Mouse (Mus musculus): ENCODE results near the gene Rogdi. TPM values are rescaled to one million over a fixed set of nuclear protein-coding genes. Genes with fewer than 3 reads are reported as not detected.

Rogdi gene
- polyA plus RNA-seq, 1 experiment, result 50.5 TPM

DNA sequence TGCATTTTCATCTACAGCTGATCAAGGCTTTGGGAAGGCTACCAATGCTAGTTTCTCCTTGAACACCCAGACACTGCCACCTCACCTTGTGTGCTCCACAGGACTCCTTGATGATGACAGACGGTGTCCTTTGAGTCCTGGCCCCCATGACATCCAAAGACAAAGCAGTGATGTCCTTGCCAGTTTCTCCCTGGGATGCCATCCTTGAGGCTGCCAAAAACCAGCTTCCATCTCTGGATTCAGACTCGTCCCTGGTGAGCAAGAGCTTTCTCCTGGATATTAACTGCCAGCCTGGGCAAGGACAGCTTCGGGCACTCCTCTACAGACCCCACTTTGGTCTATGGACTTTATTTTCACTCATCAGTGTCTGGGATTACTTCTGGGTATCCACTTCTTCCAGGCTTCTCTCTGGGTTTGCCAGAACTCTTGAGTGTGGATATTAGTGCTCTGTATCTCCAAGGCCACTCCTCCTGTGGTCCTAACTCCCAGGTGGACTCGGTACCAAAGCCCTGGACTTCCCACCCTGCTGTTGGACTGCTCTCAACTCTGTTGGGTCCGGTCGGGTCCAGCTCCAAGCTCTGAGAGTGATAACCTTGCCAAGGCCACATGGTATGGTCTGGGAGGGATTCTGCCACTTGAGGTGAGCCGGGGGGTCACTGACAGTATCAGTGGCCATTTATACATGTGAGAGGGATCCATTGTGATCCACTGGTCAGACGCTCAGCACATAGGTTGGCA, 47.8 kb downstream of the Rogdi start:
- TF ChIP-seq MAX (IDR thresholded peaks at IDR 0.05; ENCODE audit: low read depth) (no peak), SRF (IDR thresholded peaks at IDR 0.05; ENCODE audit: control insufficient read depth, insufficient read length, low read depth) (no peak), CEBPB (IDR thresholded peaks at IDR 0.05; ENCODE audit: insufficient read depth, poor library complexity, severe bottlenecking) (no peak), MYOG (IDR thresholded peaks at IDR 0.05; ENCODE audit: control insufficient read depth in 1 of 3, insufficient read depth in 1 of 3, insufficient read length in 2 of 3, low read depth in 2 of 3) (no peak), MYOD1 (IDR thresholded peaks at IDR 0.05; ENCODE audit: control insufficient read depth in 1 of 3, insufficient read length in 2 of 3, low read depth in 2 of 3) (no peak), REST (IDR thresholded peaks at IDR 0.05; ENCODE audit: insufficient read depth, insufficient read length) (no peak), TCF3 (IDR thresholded peaks at IDR 0.05; ENCODE audit: insufficient read length, low read depth) (no peak), POLR2A (IDR thresholded peaks at IDR 0.05; ENCODE audit: insufficient read length, low read depth) (no peak), E2F4 (IDR thresholded peaks at IDR 0.05; ENCODE audit: insufficient read depth) (no peak), USF1 (IDR thresholded peaks at IDR 0.05; ENCODE audit: low read depth) (no peak), POLR2AphosphoS2 (IDR thresholded peaks at IDR 0.05; ENCODE audit: insufficient read length, low read depth) (no peak), TCF12 (IDR thresholded peaks at IDR 0.05; ENCODE audit: insufficient read depth, poor library complexity, severe bottlenecking) (no peak)
- H3K4me2 ChIP-seq (ENCODE audit: low read depth), result peak overlapping the region; percentile 72
- H3ac ChIP-seq (ENCODE audit: control insufficient read depth, insufficient read length), result no peak overlapping the region
- H3K4me3 ChIP-seq, result peak overlapping the region; percentile 39
- H3K36me3 ChIP-seq (ENCODE audit: control insufficient read depth, insufficient read depth), result no peaks in the 10 kb centered on the region
- H3K79me2 ChIP-seq (ENCODE audit: control insufficient read depth, insufficient read depth), result peaks cover 24% of the 10 kb centered on the region
- H3K27me3 ChIP-seq (ENCODE audit: control insufficient read depth, insufficient read depth, insufficient read length), result no peaks in the 10 kb centered on the region

DNA sequence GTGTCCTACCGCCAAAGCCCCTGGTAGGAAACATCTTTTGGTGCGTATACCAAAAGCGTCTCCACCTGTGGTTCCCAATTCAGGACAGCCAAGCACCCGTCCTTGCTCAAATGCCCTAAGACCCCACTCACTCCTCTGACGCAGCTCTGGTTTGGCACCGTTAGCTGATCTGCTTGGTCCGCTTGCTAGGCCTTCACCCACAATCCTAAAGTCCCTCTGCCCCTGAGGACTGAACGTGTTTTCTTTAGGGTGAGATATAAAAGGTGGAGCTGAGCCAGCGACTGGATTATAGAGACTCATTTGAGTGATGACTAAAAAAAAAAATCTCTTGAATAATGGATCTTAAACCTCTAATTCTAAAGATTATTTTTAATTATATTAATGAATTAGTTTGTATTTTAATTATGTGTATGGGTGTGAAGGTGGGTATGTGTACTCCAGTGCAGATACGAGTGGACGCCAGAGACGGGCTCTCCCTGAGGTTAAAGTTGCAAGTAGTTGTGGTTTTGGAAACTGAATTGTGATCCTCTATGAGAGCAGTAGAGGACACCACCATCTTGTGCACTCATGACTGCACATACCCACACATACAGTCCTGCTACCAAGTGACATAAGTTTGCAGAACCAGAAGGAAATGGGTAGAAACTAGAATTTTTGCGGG, 48.5 kb downstream of the Rogdi start:
- H3K36me3 ChIP-seq (ENCODE audit: control insufficient read depth, insufficient read depth), result no peaks in the 10 kb centered on the region
- no peaks in the 10 kb centered on the region for H3K27me3 ChIP-seq (ENCODE audit: control insufficient read depth, insufficient read depth, insufficient read length)

DNA sequence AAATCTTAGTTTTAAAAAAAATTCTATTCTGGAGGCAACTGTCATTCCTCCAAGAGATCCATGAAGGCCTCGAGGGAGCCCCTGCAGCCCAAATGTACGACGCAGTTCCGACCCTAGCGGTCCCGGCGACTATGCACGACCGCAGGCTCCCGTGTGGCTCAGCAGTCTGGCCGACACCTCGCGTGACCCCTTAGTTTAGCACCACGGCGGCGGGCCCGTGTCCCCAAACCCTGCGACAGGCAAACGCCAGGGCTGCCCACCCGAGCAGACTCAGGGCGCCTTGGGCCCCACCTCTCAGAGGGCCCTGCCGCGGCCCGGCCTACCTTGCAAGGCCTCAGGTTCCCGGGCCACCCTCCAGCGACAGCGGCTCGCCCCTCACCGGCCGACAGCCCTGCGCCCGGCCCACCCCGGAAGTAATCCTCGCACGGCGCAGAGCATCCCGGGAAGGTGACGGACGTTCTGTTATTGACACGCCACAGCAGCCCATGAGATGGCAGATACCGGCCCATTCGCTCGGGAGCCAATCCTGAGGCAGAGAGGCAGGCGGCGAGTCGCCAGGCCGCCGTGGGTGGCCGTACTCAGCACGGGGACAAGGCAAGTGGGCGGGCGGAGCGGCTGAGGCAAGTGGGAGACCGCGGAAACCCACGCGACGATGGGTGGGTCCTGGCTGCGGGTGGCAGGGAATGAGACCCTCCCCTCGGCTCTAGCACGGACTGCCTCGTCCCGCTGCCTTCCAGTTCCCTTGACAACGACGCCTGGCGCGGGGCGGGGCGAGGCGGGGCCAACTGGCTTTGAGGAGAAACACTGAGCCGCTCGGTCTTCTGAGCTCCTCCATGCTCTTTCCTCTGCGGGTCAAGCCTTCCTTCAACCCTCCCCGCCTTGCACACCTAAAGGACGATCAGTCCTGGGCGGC, 49.3 kb downstream of the Rogdi start, which contains the start of gene Anks3:
Gene Anks3, minus strand, starts transcription at position 409 of the 913 bp plus-strand sequence.
- peak within 1 kb of the TSS; percentile 37 for H3ac ChIP-seq (ENCODE audit: control insufficient read depth, insufficient read length)
- peak within 1 kb of the TSS; percentile 39 for H3K4me3 ChIP-seq
- H3K27me3 ChIP-seq (ENCODE audit: control insufficient read depth, insufficient read depth, insufficient read length), result no peaks in the 10 kb centered on the region
- TF ChIP-seq USF1 (IDR thresholded peaks at IDR 0.05; ENCODE audit: low read depth) (no peak), MYOG (IDR thresholded peaks at IDR 0.05; ENCODE audit: control insufficient read depth in 1 of 3, insufficient read depth in 1 of 3, insufficient read length in 2 of 3, low read depth in 2 of 3) (peak in 1 of 3 experiments; percentile 60), POLR2AphosphoS2 (IDR thresholded peaks at IDR 0.05; ENCODE audit: insufficient read length, low read depth) (peak; percentile 57), POLR2A (IDR thresholded peaks at IDR 0.05; ENCODE audit: insufficient read length, low read depth) (peak; percentile 82), SRF (IDR thresholded peaks at IDR 0.05; ENCODE audit: control insufficient read depth, insufficient read length, low read depth) (peak; percentile 62)
- H3K36me3 ChIP-seq (ENCODE audit: control insufficient read depth, insufficient read depth), result no peaks in the 10 kb centered on the region
- H3K4me2 ChIP-seq (ENCODE audit: low read depth), result peak within 1 kb of the TSS; percentile 97
- peaks cover 34% of the 10 kb centered on the region for H3K79me2 ChIP-seq (ENCODE audit: control insufficient read depth, insufficient read depth)

More for the DNA sequence above, 48.5 kb downstream of the Rogdi start:
- Histone ChIP-seq H3ac (ENCODE audit: control insufficient read depth, insufficient read length) (peak overlapping the region; percentile 37), H3K4me3 (peak overlapping the region; percentile 39), H3K79me2 (ENCODE audit: control insufficient read depth, insufficient read depth) (peaks cover 25% of the 10 kb centered on the region), H3K4me2 (ENCODE audit: low read depth) (peak overlapping the region; percentile 72)
- TF ChIP-seq REST (IDR thresholded peaks at IDR 0.05; ENCODE audit: insufficient read depth, insufficient read length) (no peak), POLR2AphosphoS2 (IDR thresholded peaks at IDR 0.05; ENCODE audit: insufficient read length, low read depth) (no peak), MYOG (IDR thresholded peaks at IDR 0.05; ENCODE audit: control insufficient read depth in 1 of 3, insufficient read depth in 1 of 3, insufficient read length in 2 of 3, low read depth in 2 of 3) (no peak), USF1 (IDR thresholded peaks at IDR 0.05; ENCODE audit: low read depth) (no peak), CEBPB (IDR thresholded peaks at IDR 0.05; ENCODE audit: insufficient read depth, poor library complexity, severe bottlenecking) (no peak), POLR2A (IDR thresholded peaks at IDR 0.05; ENCODE audit: insufficient read length, low read depth) (no peak), SRF (IDR thresholded peaks at IDR 0.05; ENCODE audit: control insufficient read depth, insufficient read length, low read depth) (no peak), TCF12 (IDR thresholded peaks at IDR 0.05; ENCODE audit: insufficient read depth, poor library complexity, severe bottlenecking) (no peak), MYOD1 (IDR thresholded peaks at IDR 0.05; ENCODE audit: control insufficient read depth in 1 of 3, insufficient read length in 2 of 3, low read depth in 2 of 3) (no peak), MAX (IDR thresholded peaks at IDR 0.05; ENCODE audit: low read depth) (no peak), E2F4 (IDR thresholded peaks at IDR 0.05; ENCODE audit: insufficient read depth) (no peak), TCF3 (IDR thresholded peaks at IDR 0.05; ENCODE audit: insufficient read length, low read depth) (no peak)

DNA sequence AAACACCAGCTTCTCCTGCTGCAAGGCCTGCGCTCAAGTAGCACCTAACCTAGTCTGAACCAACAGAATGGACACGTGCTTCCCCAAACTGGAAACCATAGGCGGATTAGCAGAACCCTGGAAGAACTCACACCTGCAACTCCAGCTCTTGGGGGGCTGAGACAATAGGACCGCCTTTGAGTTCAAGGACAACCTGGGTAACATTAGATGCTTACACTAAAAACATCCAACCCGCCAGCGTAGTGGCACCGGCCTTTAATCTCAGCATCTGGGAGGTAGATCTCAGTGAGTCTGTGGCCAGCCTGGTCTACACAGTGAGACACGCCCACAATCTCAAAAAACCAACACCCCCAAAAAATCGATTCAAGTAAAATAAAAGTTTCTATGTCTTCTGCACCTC, 50.0 kb downstream of the Rogdi start:
- TF ChIP-seq REST (IDR thresholded peaks at IDR 0.05; ENCODE audit: insufficient read depth, insufficient read length), result no peak
- TF ChIP-seq CEBPB (IDR thresholded peaks at IDR 0.05; ENCODE audit: insufficient read depth, poor library complexity, severe bottlenecking), result no peak
- TF ChIP-seq POLR2A (IDR thresholded peaks at IDR 0.05; ENCODE audit: insufficient read length, low read depth), result no peak
- no peak for TF ChIP-seq MAX (IDR thresholded peaks at IDR 0.05; ENCODE audit: low read depth)
- TF ChIP-seq MYOD1 (IDR thresholded peaks at IDR 0.05; ENCODE audit: control insufficient read depth in 1 of 3, insufficient read length in 2 of 3, low read depth in 2 of 3), result no peak
- no peak for TF ChIP-seq SRF (IDR thresholded peaks at IDR 0.05; ENCODE audit: control insufficient read depth, insufficient read length, low read depth)
- Histone ChIP-seq H3K27me3 (ENCODE audit: control insufficient read depth, insufficient read depth, insufficient read length) (no peaks in the 10 kb centered on the region), H3K36me3 (ENCODE audit: control insufficient read depth, insufficient read depth) (no peaks in the 10 kb centered on the region), H3ac (ENCODE audit: control insufficient read depth, insufficient read length) (peak overlapping the region; percentile 37), H3K4me2 (ENCODE audit: low read depth) (peak overlapping the region; percentile 97), H3K4me3 (peak overlapping the region; percentile 39), H3K79me2 (ENCODE audit: control insufficient read depth, insufficient read depth) (peaks cover 38% of the 10 kb centered on the region)

Measured in myocyte (in vitro differentiated cells).